Mouse (Mus musculus) left cerebral cortex, adult 8-10 months (tissue): ENCODE measurements at regions not wholly inside any gene's neighbourhood (a gene's known extent, or its start where the extent isn't known, plus 50 kb on each side); places are given as distances from the start of the nearest gene placed in this dataset.

ENCODE experiments used
- DNase-seq, 2 experiments: peaks; one replicate each; pipeline ENCODE4 v3.0.0; 2022; ENCODE audit warnings: low spot score in 2 of 2

GRCm38 (mm10) chr10:43783304-43783703, 118.2 kb downstream of the Qrsl1 start:
- DNase-seq, result no peak

DNA sequence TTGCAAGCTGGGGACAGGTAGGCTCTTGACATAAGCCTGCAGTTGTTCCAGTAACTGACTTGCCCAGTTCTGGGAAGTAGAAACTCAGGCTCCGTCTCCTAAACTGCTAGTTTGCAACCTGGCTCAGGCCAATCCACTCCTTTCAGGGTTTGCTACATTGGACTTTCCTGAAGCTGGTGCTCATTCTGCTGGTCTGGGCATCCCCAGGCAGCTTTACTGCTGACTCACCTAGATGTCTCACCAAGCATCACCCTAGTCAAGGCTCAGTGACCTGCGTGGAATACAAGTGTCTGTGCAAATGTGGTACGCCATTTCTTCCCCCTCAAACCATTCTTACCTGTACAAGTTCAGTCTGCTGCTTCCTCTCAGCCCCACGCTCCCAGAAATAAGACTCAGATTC, 110.8 kb downstream of the Qrsl1 start:
- DNase-seq, result no peak

DNA sequence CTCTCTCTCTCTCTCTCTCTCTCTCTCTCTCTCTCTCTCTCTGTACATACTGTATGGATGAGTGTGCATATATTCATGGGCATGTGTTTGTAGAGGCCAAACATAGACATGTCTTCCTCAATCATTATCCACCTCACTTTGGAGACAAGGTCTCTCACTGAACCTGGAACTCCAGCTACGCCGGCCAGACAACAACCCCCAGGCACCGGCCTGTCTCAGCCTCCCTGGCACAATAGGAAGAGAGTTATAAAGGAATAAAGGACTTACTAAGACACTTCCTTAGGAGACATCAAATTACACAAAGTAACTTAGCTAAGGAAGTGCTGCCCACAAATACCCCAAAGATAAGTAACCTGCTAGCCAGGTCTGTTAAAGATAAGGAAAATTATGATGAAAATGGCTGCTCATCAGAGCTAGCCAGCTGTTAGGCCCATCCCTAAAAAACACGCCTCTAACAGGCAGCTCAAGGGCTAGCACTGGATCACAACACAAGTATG, 110.0 kb downstream of the Qrsl1 start:
- DNase-seq, result no peak

DNA sequence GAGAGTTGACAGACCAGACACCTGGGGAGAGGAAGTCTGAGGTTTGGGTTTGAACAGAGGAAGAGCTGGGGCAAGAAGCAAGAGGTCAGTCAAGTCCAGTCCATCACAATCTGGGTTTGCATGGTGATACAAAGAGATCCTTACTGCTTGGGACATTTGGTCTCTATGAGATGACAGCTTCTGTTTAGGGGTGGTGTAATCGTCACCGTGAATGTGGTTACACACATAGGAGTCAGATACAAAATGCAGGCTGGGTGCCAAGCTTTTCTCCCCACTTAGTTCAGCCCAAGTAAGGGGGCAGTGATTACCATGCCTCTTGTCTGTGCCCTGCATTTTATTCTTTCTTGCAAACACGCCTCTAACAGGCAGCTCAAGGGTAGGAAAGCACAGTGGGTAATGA, 108.9 kb downstream of the Qrsl1 start:
- DNase-seq, result no peak

GRCm38 (mm10) chr10:43794587-43794986, 107.0 kb downstream of the Qrsl1 start:
- DNase-seq, result no peak

- no peak for DNase-seq
These were observed 101.5 kb downstream of the Qrsl1 start for GRCm38 (mm10) chr10:43800077-43800476.

DNA sequence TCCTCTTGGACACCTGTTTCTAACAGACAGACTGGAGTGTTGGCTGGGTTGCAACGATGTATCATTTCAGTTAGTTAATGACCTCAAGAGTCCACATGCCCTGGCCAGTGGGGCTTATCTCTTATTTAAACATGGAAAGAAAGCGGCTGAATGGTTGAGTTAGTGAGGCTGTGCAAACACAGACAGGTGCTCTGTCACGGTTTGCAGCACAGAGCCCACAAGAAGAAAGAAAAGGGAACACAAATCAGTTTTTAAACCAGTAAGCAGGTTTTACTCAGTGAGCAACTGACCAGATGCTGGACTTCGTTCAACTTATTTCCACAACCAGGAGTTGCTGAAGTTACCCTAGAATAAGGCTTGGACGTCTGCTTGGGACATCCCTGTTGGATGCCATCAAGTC, 86.3 kb downstream of the Qrsl1 start:
- no peak for DNase-seq

- no peak for DNase-seq
These were observed 83.9 kb downstream of the Qrsl1 start for GRCm38 (mm10) chr10:43817522-43818198.

GRCm38 (mm10) chr10:43818623-43819022, 82.9 kb downstream of the Qrsl1 start:
- no peak for DNase-seq

DNA sequence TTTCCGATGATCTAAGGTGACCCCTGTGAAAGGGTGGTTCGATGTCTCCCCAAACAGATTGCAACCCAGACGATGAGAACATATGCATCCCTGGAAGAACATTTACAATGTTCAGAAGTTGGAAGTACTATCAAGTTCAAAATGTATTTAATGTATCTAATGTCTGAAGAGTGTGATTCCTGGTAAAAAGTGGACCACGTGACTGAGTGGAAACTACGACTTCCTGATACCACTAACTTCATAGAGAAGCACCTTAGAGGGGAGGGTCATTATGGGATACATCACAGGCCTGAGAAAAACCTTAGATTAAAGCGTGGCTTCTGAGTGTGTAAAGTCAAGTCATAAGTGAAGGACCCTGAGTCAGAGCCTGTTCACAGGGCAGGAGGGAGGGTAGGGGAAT, 82.1 kb downstream of the Qrsl1 start:
- no peak for DNase-seq

DNA sequence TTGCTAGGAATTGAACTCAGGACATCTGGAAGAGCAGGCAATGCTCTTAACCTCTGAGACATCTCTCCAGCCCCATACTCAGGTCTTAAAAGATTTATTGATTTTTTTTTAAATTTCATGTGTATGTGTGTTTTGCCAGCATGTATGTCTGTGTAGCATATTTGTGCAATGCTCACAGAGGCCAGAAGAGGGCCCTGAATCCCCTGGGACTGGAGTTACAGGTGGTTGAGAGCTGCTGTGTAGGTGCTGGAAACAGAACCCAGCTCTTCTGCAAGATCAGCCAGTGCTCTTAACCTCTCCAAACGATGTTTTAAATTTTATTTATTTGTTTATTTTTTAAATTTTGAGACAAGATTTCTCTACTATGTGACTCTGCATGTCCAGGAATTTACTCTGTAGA, 78.9 kb downstream of the Qrsl1 start:
- DNase-seq, result no peak

DNA sequence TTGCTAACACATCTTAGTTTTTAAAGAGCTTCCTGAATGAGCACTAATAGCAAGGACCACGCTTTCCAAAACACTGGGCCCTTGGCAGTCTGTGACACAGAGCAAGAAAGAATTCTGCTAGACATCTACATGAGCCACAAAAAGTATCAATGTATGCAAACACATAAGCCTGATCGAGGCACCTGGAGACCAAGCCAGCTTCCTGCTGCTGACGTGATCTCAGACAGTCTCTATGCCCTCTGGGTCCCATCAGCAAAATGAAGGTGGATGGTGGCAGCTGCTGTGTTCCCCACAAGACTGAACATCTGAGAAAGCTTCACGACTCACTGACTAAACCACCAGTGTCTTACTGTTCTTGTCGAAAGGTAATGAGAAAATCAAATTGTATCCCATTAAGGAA, 77.5 kb downstream of the Qrsl1 start:
- no peak for DNase-seq
